Comparison of ENCODE assay signal across 10 mouse cellular contexts in the genomic region with DNA sequence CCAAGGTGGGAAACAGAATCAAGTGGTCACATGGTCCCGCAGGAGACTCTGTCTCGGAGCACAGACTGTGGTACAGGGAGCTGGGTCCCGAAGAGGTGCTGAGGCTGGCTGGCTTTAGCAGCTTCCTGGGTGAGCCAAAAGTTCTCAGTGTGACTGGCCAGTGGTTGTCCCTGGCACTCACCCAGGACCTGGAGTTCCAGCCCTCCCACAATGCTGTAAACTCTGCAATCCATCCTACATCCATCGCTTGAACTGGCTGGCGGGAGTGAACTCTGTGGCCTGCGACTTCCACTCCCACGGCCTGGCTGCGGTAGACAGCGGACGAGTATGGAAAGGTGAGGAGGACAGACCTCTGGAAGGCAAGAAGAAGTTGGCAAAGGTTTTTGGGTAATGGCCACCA. TPM values are rescaled to one million over a fixed set of nuclear protein-coding genes. Genes with fewer than 3 reads are reported as not detected.
DNase-seq lines count a peak whose midpoint lies in the region; ATAC-seq and TF ChIP-seq lines count a peak whose summit lies in the region.
"Had no signal": no experiment of that assay in that cellular context is flagged by ENCODE, and none has a peak within 500 bp of the region (broad histone marks: within the 10 kb centered on the region; RNA-seq: fewer than 3 reads in every experiment).

No protein-coding gene starts in this region.

- H3K4me1 ChIP-seq in embryonic facial prominence, embryonic 15.5 days = peaks cover 44% of the 10 kb centered on the region
- peaks cover 59% of the 10 kb centered on the region for H3K4me1 ChIP-seq in embryonic facial prominence, embryonic 10.5 days
- peaks cover 11% of the 10 kb centered on the region; the same call in 1 of the 2 replicates for H3K4me1 ChIP-seq in lung, postnatal 0 days (ENCODE audit: insufficient read depth, low read depth, low read length)

- no peak overlapping the region for H3K4me2 ChIP-seq in embryonic facial prominence, embryonic 15.5 days (replicated peaks)
- H3K4me2 ChIP-seq in lung, postnatal 0 days (replicated peaks; ENCODE audit: low read depth, low read length) = no peak overlapping the region

- WGBS in embryonic facial prominence, embryonic 15.5 days = 82% methylated on average over 10 of the region's 10 CpGs
- 93% methylated on average over 10 of the region's 10 CpGs for WGBS in embryonic facial prominence, embryonic 10.5 days
- WGBS in lung, postnatal 0 days = 62% methylated on average over 10 of the region's 10 CpGs

- ATAC-seq in embryonic facial prominence, embryonic 15.5 days (ENCODE audit: insufficient number of reproducible peaks, low FRiP score, low TSS enrichment, low read depth) = no peak
- ATAC-seq in lung, postnatal 0 days = peak; percentile 9; the same call in 1 of the 2 replicates
- no peak for ATAC-seq in erythroid progenitor cell, adult 5-6 weeks (replicated peaks; ENCODE audit: low FRiP score, poor library complexity, severe bottlenecking)

- no peak overlapping the region for H3K4me3 ChIP-seq in embryonic facial prominence, embryonic 15.5 days (replicated peaks)
- H3K4me3 ChIP-seq in embryonic facial prominence, embryonic 10.5 days = no peak overlapping the region
- H3K4me3 ChIP-seq in C2C12 (ENCODE audit: insufficient read depth, poor library complexity, severe bottlenecking) = no peak overlapping the region
- H3K4me3 ChIP-seq in lung, postnatal 0 days (ENCODE audit: low read depth, low read length) = no peak overlapping the region

- H3K79me3 ChIP-seq in C2C12 (ENCODE audit: low read depth) = no peaks in the 10 kb centered on the region

- no peak for TF ChIP-seq EP300 in lung, postnatal 0 days (IDR thresholded peaks at IDR 0.05)

- no peaks in the 10 kb centered on the region for H3K27me3 ChIP-seq in embryonic facial prominence, embryonic 15.5 days
- H3K27me3 ChIP-seq in embryonic facial prominence, embryonic 10.5 days (replicated peaks; ENCODE audit: low read depth, poor library complexity, severe bottlenecking) = no peaks in the 10 kb centered on the region
- H3K27me3 ChIP-seq in C2C12 (ENCODE audit: control insufficient read depth, insufficient read depth, insufficient read length) = no peaks in the 10 kb centered on the region
- H3K27me3 ChIP-seq in lung, postnatal 0 days (replicated peaks; ENCODE audit: insufficient read depth, low read length) = no peaks in the 10 kb centered on the region

- H3K27ac ChIP-seq in embryonic facial prominence, embryonic 15.5 days (replicated peaks) = 0 out of 2 replicates have a peak overlapping the region, but pooled peaks have one; percentile 18
- no peak overlapping the region for H3K27ac ChIP-seq in embryonic facial prominence, embryonic 10.5 days (replicated peaks)
- peak overlapping the region; percentile 28; the same call in 1 of the 2 replicates for H3K27ac ChIP-seq in lung, postnatal 0 days (ENCODE audit: low read length)
- H3K27ac ChIP-seq: macrophage had no signal

- H3K79me2 ChIP-seq in C2C12 (ENCODE audit: control insufficient read depth, insufficient read depth) = no peaks in the 10 kb centered on the region

- no peak for DNase-seq in embryonic facial prominence, embryonic 10.5 days (ENCODE audit: low spot score)
- peak; percentile 59 to 75 for DNase-seq in heart, adult 9 months (ENCODE audit: low spot score in 2 of 2)
- peak; percentile 49 for DNase-seq in lung, postnatal 0 days (ENCODE audit: low spot score)
- DNase-seq in right cerebral cortex, postnatal 25 days = no peak
- no peak for DNase-seq in natural killer cell, adult 2 months (ENCODE audit: low spot score in 2 of 2)
- DNase-seq: cerebellum, postnatal 36 days had no signal

- TF ChIP-seq CTCF in C2C12 (IDR thresholded peaks at IDR 0.05; ENCODE audit: control insufficient read depth, insufficient read depth, insufficient read length) = no peak
- no peak for TF ChIP-seq CTCF in lung, postnatal 0 days (IDR thresholded peaks at IDR 0.05)

- H3K36me3 ChIP-seq in embryonic facial prominence, embryonic 15.5 days = no peaks in the 10 kb centered on the region
- H3K36me3 ChIP-seq in embryonic facial prominence, embryonic 10.5 days (replicated peaks) = no peaks in the 10 kb centered on the region
- H3K36me3 ChIP-seq in C2C12 (ENCODE audit: control insufficient read depth, insufficient read depth) = no peaks in the 10 kb centered on the region
- no peaks in the 10 kb centered on the region for H3K36me3 ChIP-seq in lung, postnatal 0 days (ENCODE audit: insufficient read depth, low read length)

- no peak overlapping the region for H3ac ChIP-seq in C2C12 (ENCODE audit: control insufficient read depth, insufficient read length, low read depth)

- H3K9me3 ChIP-seq in embryonic facial prominence, embryonic 15.5 days (replicated peaks) = no peaks in the 10 kb centered on the region
- H3K9me3 ChIP-seq in embryonic facial prominence, embryonic 10.5 days = no peaks in the 10 kb centered on the region
- no peaks in the 10 kb centered on the region for H3K9me3 ChIP-seq in lung, postnatal 0 days (ENCODE audit: low read length)

- no peak overlapping the region for H3K9ac ChIP-seq in embryonic facial prominence, embryonic 15.5 days
- no peak overlapping the region for H3K9ac ChIP-seq in lung, postnatal 0 days (replicated peaks; ENCODE audit: low read depth)

TF ChIP-seq in C2C12, 6 proteins besides CTCF, POLR2A, EP300 and RAD21:
- TF ChIP-seq MYOD1 (IDR thresholded peaks at IDR 0.05; ENCODE audit: control insufficient read depth, insufficient read length, low read depth) = no peak
- TF ChIP-seq USF1 (IDR thresholded peaks at IDR 0.05; ENCODE audit: low read depth) = peak; percentile 15
- TF ChIP-seq MAX (IDR thresholded peaks at IDR 0.05) = no peak
- TF ChIP-seq CEBPB (IDR thresholded peaks at IDR 0.05; ENCODE audit: low read depth) = no peak
- TF ChIP-seq MYOG (IDR thresholded peaks at IDR 0.05; ENCODE audit: control insufficient read depth, extremely low read depth, insufficient read length) = no peak
- no peak for TF ChIP-seq FOSL1 (IDR thresholded peaks at IDR 0.05; ENCODE audit: insufficient read depth, low read length, poor library complexity, severe bottlenecking)
TF ChIP-seq in C2C12: peak in this region for 1.

RNA-seq across cellular contexts. Expression of a gene that starts 11.4 kb away (rescaled TPM):
- polyA plus RNA-seq in embryonic facial prominence, embryonic 15.5 days (2015; fragmentation: Nextera tagmentation; extraction: Ambion mirVana) = 61.4 and 69.3 TPM in 2 replicates
- polyA plus RNA-seq in embryonic facial prominence, embryonic 10.5 days (2016; fragmentation: Nextera tagmentation; extraction: Ambion mirVana) = 50.6 and 51.8 TPM in 2 replicates
- polyA plus RNA-seq in C2C12 (2012; fragmentation: generic; extraction: Trizol) = 41.9 TPM
- polyA plus RNA-seq in lung, postnatal 0 days (2015; fragmentation: Nextera tagmentation; extraction: Ambion mirVana) = 62.2 and 62.4 TPM in 2 replicates
- 27.4 and 32.3 TPM in 2 replicates for total RNA-seq in erythroid progenitor cell, adult 5-6 weeks (2015; ENCODE audit: low replicate concordance)
- 41.3 and 44.3 TPM in 2 replicates for total RNA-seq in erythroid progenitor cell, adult 5-6 weeks (2017; ENCODE audit: low replicate concordance)

Comparison
In these comparisons a context has a peak if more than half of its experiments do, and no peak if none do; other contexts are left out.
1. DNase-seq: peak in heart, adult 9 months (2 of 2) and lung, postnatal 0 days (single experiment); none in embryonic facial prominence, embryonic 10.5 days (single experiment), right cerebral cortex, postnatal 25 days (single experiment) and natural killer cell, adult 2 months (0 of 2).